Mouse (Mus musculus) retina, embryonic 14.5 days (tissue): ENCODE results near the gene Tmem123.

ENCODE experiments used
- DNase-seq: peaks from one replicate; pipeline ENCODE4 v3.0.0-alpha.2; 2015; ENCODE audit warnings: low spot score

Gene Tmem123

DNA sequence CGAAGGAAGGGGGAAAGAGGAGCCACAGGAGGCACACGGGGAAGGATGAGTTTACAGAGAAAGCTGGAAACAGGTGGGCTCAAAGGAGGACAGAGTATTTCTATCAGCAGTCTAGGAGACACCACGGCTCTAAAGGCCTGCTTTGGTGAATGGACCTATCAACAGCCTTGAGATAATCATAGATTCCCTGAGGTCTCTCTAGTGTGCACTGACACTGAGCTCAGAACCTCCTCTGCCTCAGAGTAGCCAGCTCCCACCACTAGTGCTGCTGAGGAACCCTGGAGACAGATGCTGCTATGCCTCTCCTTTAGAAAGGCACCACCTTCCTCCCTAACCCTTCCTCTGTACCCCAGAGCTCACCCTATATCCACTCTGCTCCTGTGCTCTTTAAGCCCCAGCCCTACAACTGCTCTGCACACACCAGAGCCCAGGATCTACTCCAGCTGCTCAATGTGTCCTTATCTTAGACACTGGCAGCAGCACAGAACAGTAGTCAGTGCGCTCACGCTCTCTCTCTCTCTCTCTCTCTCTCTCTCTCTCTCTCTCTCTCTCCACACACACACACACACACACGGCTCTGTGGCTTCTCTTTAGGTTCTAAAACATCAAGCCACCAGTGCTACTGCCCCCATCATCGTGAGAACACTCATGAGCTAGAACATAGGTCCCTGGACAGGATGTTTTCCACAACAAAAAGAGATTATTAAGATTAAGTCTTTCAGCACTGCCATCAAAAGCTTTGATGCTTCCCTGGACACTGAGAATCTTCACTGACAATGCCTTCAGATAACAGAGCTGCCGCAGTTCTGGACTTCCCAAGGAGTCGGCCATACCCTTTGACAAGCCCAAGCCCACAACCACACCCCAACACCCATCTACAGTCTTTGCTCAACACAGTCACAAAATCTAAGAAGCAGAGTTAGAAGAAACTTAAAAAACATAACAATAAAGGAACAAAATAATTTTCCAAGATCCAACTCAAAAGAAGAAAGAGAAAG is 66.0 kb downstream of the Tmem123 start:
- no peak for DNase-seq

DNA sequence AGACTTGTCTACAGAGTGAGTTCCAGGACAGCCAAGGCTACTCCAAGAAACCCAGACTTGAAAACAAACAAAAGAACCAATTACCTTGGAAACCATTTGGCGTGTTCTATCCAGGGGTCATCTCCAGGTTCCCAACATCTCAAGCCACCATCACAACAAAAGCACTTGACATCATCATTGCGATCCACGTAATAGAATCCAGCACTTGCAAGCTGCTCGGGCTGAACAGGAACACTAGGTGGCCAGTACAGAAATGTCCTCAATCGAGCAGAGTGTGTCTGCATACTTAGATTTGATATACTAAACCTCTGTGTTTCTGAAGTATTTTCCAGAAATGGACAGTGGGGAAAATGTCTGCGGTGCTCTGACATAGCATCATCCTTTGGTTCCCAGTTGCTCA is 69.6 kb downstream of the Tmem123 start:
- no peak for DNase-seq

DNA sequence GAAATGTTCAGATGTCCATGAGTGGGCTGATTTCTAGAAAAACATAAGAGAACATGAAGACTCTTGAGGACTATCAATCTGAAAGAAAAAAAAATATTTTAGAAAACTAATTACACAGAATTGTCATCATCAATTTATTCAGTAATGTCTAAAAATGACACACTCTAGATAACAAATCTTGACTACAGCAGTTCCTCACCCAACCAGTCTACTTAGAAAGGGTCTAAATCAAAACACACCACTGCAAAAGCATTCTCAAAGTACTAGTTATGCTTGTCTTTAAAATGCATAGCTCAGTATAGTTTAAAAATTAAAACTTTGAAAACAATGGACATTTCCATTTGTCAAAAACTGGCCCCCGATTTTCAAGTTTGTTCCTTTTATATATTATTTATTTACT is 71.5 kb downstream of the Tmem123 start:
- no peak for DNase-seq

DNA sequence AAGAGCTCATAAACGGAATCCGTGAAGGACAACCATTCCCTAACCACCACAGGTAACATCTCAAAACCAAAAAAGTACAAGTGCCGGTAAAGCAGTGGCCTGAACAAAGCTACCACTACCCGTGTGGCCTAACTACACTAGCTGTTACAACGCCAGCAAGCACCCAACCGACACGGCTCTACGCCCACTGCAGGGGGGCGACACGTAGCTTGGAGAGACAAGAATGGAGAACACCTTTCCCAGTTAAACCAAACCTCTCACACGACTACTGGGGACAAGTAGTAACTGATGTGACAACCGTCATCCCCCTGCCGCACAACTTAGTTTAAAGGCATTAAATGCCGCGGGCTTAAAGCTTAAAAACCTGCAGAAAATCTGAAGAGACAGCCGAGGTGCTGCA is 72.5 kb downstream of the Tmem123 start:
- peak; percentile 56 for DNase-seq

DNA sequence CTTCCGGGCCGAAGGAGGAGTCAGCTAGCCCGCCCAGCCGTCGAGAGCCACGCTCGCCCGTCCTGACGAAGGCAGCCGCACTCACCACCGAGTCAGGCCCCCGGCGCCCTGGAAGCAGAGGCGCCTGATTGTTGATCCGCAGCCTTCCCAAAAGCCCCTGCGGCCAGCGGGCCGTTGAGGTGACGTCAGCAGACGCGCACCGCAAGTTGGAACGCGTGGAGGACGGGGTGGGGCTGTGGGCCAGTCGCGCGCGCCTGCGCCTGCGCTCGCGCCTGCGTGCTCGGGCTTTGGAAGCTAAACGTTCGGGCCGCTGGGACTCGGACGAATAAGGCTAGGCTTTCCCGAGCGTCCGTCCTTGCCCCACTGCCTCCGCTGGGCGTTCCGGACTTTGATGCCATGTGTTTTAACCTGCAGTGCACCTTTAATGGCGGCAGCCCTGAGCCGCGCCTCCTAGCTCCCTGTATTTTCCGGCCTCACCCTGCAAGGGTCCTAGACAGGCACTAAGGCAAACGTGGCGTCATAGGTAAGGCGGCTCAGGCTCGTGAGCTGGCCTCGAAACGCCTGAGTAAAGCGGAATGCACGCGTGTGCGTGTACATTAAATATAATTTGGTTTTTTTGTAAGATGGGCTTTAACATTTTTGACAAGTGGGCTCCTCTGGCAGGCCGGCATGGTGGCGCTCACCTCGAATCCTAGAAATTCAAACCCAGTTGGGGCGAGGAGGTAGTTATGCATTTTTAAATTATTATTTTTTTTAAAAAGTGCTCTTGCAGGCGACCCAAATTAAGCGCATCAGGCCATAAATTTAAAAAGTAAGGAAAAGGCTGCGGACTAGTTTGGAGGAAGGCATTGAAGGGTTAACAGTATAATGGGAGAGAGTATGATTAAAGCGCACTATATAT is 73.3 kb downstream of the Tmem123 start, which contains the start of gene Birc2:
Gene Birc2, minus strand, starts transcription at position 160 of the 901 bp plus-strand sequence.
- peak; percentile 96 for DNase-seq

DNA sequence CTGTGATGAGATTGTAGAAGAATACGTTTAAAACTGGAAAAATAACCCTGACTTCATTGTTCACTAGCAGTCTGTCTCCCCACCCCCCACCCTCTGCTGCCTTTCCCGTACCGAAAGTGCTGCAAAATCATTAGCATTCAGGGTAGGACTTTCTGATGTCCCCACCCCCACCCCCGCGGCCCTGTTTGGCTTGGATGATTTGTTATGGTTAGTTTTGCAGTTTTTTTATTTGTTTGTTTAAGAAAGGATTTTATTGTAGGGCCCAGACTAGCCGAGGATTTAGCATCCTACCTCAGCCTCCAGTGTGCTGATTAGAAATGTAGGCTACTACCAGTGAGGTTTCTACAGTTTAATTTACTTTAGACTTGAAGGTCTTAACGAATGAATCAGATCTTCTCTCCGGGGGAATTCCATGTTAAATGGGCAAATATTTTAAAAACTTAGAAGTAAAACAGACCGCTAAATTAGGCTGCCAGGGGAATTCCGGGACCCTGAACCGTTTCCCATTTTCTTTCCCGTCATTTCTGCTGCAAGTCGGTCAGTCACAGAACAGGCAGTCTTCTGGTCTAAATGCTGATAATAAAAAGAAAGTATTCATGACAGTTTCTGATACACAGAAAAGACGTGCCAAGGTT is 74.1 kb downstream of the Tmem123 start:
- peak; percentile 50 for DNase-seq

DNA sequence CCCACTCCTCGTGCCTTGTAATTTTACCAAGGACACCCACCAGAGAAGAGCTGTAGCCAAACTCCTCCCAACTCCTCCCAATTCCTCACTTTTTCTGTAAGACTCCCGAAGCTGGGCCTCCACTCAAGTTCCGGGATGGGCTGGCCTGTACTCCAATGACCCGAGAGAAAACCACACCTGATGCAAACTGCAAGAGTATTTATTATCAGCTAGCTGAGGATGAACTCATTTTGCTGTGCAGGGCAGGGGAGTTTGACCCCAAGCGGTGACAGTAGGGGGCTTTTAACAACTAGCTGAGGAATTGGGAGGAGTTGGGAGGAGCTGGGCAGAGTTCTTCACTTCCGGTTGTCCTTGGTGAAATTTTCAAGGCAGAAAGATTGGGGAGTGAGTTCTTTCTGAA is 77.4 kb downstream of the Tmem123 start:
- no peak for DNase-seq
